Mouse (Mus musculus) E14TG2a.4 (cell line): ENCODE measurements at regions not wholly inside any gene's neighbourhood (a gene's known extent, or its start where the extent isn't known, plus 50 kb on each side); places are given as distances from the start of the nearest gene placed in this dataset.

Experiments
- CTCF ChIP-seq: conservative IDR thresholded peaks from 2 replicates; pipeline ENCODE4 v1.5.1; 2014; ENCODE audit warnings: low read length
- NANOG ChIP-seq: IDR thresholded peaks from 2 replicates; pipeline ENCODE4 v1.6.1; 2014; ENCODE audit warnings: borderline replicate concordance, low read length, mixed read lengths
- POU5F1 ChIP-seq: IDR thresholded peaks from 2 replicates; pipeline ENCODE4 v1.6.1; 2014; ENCODE audit warnings: low read length, borderline replicate concordance

DNA sequence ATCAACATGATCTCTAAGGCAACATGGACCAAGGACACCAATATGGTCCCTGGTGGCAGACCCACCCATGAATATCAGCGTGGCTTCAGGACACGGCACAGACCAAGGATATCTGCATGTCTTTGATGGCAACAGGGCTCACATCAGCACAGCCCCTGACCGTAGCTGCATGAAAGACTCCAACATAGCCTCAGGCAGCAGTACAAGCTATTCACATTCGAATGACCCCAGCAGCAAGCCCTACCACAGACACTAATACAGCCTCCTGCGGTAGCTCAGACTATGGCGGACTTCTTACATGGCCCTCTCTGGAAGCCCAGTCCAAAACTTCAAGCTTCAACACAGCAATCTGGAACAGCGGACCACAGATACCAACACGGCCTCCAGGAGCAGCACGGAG is 84.4 kb downstream of the Rbm43 start:
- no peak for TF ChIP-seq CTCF
- TF ChIP-seq POU5F1, result no peak
- no peak for TF ChIP-seq NANOG
